Mouse (Mus musculus) stomach, embryonic 15.5 days (tissue): ENCODE results near the gene Wwox. TPM values are rescaled to one million over a fixed set of nuclear protein-coding genes. Genes with fewer than 3 reads are reported as not detected.

ENCODE experiments used
- ATAC-seq: fragments of 200-750 bp; cut with Nextera tagmentation; 2 replicates; pipeline ENCODE4 v1.8.0; 2017; ENCODE audit warnings: low read depth, moderate number of reproducible peaks, moderate TSS enrichment; ENCODE audit not compliant: insufficient read depth, low FRiP score
- H3K27ac ChIP-seq: fragments of 300-500 bp; sonication (generic); 2 replicates; pipeline ENCODE4 v1.5.1; 2015; ENCODE audit warnings: mild to moderate bottlenecking, inconsistent platforms
- H3K27me3 ChIP-seq: fragments of 300-500 bp; sonication (generic); replicated peaks from 2 replicates; pipeline ENCODE4 v1.6.1; 2015; ENCODE audit warnings: inconsistent platforms
- H3K36me3 ChIP-seq: fragments of 300-500 bp; sonication (generic); 2 replicates; pipeline ENCODE4 v1.6.1; 2015; ENCODE audit warnings: inconsistent platforms
- H3K4me1 ChIP-seq: fragments of 300-500 bp; sonication (generic); 2 replicates; pipeline ENCODE4 v1.6.1; 2015; ENCODE audit warnings: inconsistent platforms
- H3K4me2 ChIP-seq: fragments of 300-500 bp; sonication (generic); 2 replicates; pipeline ENCODE4 v1.6.1; 2015; ENCODE audit warnings: mild to moderate bottlenecking, inconsistent platforms
- H3K4me3 ChIP-seq: fragments of 300-500 bp; sonication (generic); replicated peaks from 2 replicates; pipeline ENCODE4 v1.5.1; 2015; ENCODE audit warnings: inconsistent platforms
- H3K9ac ChIP-seq: fragments of 300-500 bp; sonication (generic); 2 replicates; pipeline ENCODE4 v1.6.1; 2015; ENCODE audit warnings: inconsistent platforms
- H3K9me3 ChIP-seq: fragments of 300-500 bp; sonication (generic); 2 replicates; pipeline ENCODE4 v1.6.1; 2016; ENCODE audit warnings: inconsistent platforms
- WGBS: fragments of 180-500 bp; shearing (Covaris S2); methylation state at CpG from one replicate; pipeline ENCODE4 v1.1.7; 2015; 5-methylcytosine and 5-hydroxymethylcytosine counted together
- polyA plus RNA-seq: library from polyadenylated mRNA; unstranded; fragments of >200 nt; fragmentation: Nextera tagmentation; extraction: Ambion mirVana; gene quantifications from 2 replicates; pipeline ENCODE4 v1.2.1, GENCODE M21; 2015

The Wwox gene
- polyA plus RNA-seq, 1 experiment from 2014 or later = 12.2 TPM

DNA sequence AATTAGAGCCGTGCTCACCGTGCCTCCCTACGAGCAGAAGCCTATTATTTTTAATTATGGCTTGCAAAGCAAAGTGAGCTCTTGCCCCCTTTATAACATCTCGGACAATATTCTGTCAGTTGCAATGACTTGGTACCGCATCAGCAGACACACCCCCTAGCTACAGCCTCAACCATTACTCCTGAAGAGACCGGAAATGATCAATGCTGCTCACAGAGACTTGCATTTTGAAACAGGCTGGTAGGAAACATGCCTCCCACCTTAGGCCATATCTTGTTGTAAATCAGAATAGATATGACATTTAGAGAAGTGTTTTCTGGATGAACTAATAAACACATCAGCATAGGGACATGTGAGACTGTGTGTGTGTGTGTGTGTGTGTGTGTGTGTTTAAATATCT, 911.3 kb downstream of the Wwox start:
- H3K36me3 ChIP-seq = no peaks in the 10 kb centered on the region
- no peaks in the 10 kb centered on the region for H3K27me3 ChIP-seq
- H3K4me2 ChIP-seq = no peak overlapping the region
- H3K9ac ChIP-seq = no peak overlapping the region
- no peak overlapping the region for H3K4me3 ChIP-seq
- H3K27ac ChIP-seq = no peak overlapping the region
- ATAC-seq = no peak
- WGBS = 81% methylated on average over 6 of the region's 6 CpGs
- H3K9me3 ChIP-seq = no peaks in the 10 kb centered on the region
- H3K4me1 ChIP-seq = no peaks in the 10 kb centered on the region

DNA sequence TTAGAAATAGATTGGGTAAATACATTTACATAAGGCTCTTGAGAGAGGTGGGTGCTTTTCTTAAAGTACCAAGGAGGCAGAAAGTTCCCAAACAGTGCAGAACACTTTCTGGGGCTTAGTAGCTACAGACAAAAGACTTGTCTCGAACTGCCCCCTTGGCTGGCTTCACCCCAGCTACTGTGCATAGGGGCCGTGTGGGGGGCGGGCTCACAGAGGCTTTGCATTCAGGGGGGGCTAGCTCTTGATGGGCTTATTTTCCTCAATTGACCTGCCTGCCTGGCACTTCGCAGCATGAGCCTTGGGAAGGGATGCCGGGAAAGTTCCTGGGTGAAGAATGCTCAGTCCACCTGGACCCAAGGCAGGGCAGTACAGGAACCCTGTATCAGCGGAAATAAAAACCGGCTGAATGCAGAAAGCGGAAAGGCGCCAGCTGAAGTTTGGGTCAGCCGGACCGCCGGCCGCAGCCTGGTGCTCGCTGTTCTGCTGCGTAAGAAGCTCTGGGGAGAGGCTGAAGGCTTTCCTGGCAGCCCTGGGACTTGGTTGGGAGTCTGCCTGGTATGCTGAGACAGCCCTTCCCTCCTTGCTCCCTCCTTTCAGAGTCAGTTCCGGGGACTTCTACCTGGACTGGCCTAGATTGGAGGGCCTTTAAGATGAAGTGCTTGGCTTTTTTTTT, 918.3 kb downstream of the Wwox start:
- WGBS = 59% methylated on average over 16 of the region's 16 CpGs
- Histone ChIP-seq H3K27ac (no peak overlapping the region), H3K4me1 (no peaks in the 10 kb centered on the region), H3K9ac (no peak overlapping the region), H3K36me3 (no peaks in the 10 kb centered on the region), H3K4me2 (no peak overlapping the region), H3K9me3 (no peaks in the 10 kb centered on the region), H3K27me3 (no peaks in the 10 kb centered on the region), H3K4me3 (no peak overlapping the region)
- ATAC-seq = no peak

DNA sequence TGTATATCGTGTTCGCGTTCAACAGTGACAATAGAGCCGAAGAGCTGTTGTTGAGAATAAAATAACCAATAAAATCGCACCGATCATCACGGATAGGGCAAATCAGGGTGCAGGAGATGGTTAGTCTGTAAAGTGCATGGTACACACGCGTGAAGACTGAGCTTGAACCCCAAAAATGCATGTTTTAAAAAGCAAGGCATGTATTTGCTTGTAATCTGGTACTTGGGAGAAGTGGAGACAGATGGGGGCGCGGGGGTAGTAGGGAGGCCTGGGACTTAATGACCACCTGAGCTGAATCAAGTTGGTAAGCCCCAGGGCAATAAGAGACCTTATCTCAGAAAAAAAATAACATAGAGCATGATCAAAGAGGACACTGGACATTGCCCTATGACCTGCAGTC, 919.0 kb downstream of the Wwox start:
- no peak overlapping the region for H3K27ac ChIP-seq
- WGBS = 93% methylated on average over 11 of the region's 11 CpGs
- no peak for ATAC-seq
- no peak overlapping the region for H3K4me2 ChIP-seq
- no peaks in the 10 kb centered on the region for H3K9me3 ChIP-seq
- no peaks in the 10 kb centered on the region for H3K4me1 ChIP-seq
- H3K27me3 ChIP-seq = no peaks in the 10 kb centered on the region
- H3K9ac ChIP-seq = no peak overlapping the region
- H3K36me3 ChIP-seq = no peaks in the 10 kb centered on the region
- H3K4me3 ChIP-seq = no peak overlapping the region

DNA sequence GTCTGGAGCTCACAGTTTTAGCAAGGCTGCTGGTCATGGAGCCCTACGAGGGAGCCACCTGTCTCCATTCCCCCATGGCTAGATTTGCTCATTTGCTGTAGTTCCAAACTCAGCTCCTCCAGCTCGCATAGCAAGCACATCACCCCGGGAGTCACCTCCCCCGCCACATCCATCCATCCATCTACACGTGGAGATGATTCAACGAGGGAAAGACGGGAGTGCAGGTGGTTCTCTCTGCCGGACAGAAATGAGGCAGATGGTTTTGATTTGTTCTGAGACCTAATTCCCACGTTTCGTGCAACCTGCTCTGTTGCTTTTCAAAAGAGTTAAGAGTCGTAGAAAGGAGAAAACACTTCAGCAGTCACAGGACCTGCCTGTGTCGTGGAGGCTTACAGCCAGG, 920.2 kb downstream of the Wwox start:
- Histone ChIP-seq H3K9ac (no peak overlapping the region), H3K4me1 (no peaks in the 10 kb centered on the region), H3K9me3 (no peaks in the 10 kb centered on the region), H3K27ac (no peak overlapping the region), H3K4me2 (no peak overlapping the region), H3K27me3 (no peaks in the 10 kb centered on the region), H3K4me3 (no peak overlapping the region), H3K36me3 (no peaks in the 10 kb centered on the region)
- WGBS = 51% methylated on average over 12 of the region's 12 CpGs
- ATAC-seq = no peak

DNA sequence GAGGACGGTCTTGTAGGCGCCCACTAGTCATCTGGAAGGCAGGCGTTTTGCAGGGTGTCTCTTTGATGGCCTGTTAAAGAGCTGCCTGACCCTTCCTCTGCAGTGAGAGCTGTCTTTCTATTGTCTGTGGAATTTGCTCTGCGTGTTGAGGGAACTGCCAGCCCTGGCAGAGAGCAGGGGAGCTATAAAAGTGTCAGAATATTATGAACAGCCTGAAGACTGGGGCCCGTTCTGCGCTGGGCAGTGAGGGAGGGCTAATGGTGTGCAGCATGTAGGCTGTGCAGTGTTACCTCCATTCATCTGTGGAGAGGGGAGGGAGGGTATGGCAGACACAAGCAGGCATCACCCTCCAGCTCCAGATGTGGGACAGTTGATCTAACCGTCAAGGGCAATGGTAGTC, 923.1 kb downstream of the Wwox start:
- no peak for ATAC-seq

DNA sequence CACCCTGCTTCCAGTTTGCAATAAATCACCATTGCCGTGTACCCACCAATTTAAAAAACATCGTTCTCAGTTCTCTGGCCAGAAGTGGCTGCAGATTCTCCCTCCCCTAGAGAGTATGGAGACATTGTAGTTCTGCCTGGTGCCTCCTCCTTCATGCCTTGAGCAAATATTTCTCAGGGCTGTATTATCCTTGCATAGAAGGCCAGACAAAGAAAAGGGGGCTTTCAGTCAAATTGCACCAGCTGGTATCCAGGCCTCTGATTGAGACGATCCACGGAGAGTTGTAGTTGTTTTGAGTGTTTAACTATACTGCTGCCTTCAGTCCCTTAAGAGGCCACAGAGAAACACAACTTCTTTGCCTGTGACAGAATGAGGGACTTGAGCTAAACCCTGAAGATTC, 935.5 kb downstream of the Wwox start:
- Histone ChIP-seq H3K36me3 (no peaks in the 10 kb centered on the region), H3K27me3 (no peaks in the 10 kb centered on the region), H3K9ac (no peak overlapping the region), H3K4me1 (peaks cover 10% of the 10 kb centered on the region; the same call in 1 of the 2 replicates), H3K4me3 (no peak overlapping the region), H3K27ac (no peak overlapping the region), H3K4me2 (no peak overlapping the region), H3K9me3 (no peaks in the 10 kb centered on the region)
- WGBS = 25% methylated on average over 4 of the region's 4 CpGs
- no peak for ATAC-seq

More for the DNA sequence above, 923.1 kb downstream of the Wwox start:
- Histone ChIP-seq H3K27me3 (no peaks in the 10 kb centered on the region), H3K27ac (no peak overlapping the region), H3K9ac (no peak overlapping the region), H3K4me2 (no peak overlapping the region), H3K4me3 (no peak overlapping the region), H3K9me3 (no peaks in the 10 kb centered on the region), H3K36me3 (no peaks in the 10 kb centered on the region), H3K4me1 (no peaks in the 10 kb centered on the region)
- WGBS = 48% methylated on average over 7 of the region's 7 CpGs

DNA sequence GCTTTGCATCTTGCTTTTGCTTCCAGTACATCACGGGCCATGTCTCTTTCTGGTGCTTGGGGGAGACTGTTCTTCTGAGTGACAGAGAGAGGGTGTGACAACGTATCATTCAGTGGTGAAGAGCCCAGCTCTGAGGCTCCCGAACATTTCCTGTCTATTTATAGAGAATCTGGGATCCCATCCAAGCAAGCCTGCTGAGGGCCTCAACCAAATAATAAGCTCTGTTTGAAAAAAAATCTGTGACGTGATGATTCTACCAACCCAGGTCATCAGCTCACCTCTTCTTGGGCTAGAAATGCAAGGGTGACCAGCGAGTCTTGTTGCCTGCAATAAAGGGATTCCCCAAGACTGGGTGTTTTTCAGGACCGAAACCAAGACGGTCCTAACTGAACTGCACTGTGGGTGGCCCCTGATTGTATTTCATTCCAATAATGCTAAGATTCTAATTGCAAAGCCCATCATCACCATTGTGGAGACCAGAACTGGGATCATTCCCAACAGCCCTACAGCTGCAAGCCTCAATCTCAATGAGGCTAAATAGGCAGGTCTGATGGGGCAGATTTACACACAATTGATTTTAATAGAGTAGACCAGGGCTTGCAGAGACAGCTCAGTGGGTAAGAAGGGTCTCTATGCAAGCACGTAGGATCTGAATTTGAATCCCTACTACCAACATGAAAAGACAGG, 936.0 kb downstream of the Wwox start:
- peaks cover 10% of the 10 kb centered on the region; the same call in 1 of the 2 replicates for H3K4me1 ChIP-seq
- 52% methylated on average over 8 of the region's 8 CpGs for WGBS
- no peaks in the 10 kb centered on the region for H3K36me3 ChIP-seq
- no peaks in the 10 kb centered on the region for H3K27me3 ChIP-seq
- no peak overlapping the region for H3K4me2 ChIP-seq
- no peak overlapping the region for H3K4me3 ChIP-seq
- no peak overlapping the region for H3K27ac ChIP-seq
- no peaks in the 10 kb centered on the region for H3K9me3 ChIP-seq
- ATAC-seq = no peak
- no peak overlapping the region for H3K9ac ChIP-seq

DNA sequence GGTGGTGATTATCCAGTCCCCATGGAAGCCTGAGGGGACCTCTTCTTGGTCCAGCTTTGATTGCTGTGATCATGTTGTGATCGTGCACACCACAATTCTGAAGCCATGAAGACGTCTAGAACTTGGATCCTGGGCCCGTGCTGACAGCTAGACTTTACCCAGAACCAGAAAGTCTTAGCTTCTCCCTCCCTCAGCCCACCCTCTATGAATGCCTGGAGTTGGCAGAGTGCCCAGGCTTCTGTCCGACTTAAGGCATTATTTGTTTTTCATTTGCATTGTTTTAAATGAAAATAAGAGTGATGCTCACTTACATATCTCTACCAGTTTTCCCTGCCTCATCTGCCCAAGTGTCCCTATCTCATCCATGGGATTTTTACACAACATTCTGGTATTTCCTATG, 937.9 kb downstream of the Wwox start:
- 31% methylated on average over 4 of the region's 4 CpGs for WGBS
- H3K4me3 ChIP-seq = no peak overlapping the region
- no peaks in the 10 kb centered on the region for H3K27me3 ChIP-seq
- H3K4me2 ChIP-seq = no peak overlapping the region
- H3K4me1 ChIP-seq = peaks cover 10% of the 10 kb centered on the region; the same call in 1 of the 2 replicates
- H3K9ac ChIP-seq = no peak overlapping the region
- H3K9me3 ChIP-seq = no peaks in the 10 kb centered on the region
- H3K27ac ChIP-seq = no peak overlapping the region
- H3K36me3 ChIP-seq = no peaks in the 10 kb centered on the region
- ATAC-seq = no peak

DNA sequence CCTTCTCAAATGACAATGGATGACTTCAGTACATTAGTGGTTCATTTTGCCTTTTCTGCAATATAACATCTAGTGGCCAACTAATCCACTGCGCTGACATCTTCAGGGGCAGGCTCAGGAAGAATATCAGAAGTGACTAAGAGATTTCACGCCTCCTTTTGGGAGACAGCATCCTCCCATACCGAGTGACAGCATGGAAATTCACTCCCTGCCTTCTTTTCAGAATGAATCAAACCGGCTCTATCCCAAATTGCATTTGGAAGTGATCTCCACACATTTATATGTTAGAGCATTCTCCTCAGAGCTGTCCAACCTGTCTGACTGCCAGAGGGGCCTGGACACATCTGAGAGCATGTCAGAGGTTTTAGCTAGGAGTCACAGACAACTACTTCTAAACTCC, 940.6 kb downstream of the Wwox start:
- Histone ChIP-seq H3K27ac (no peak overlapping the region), H3K36me3 (no peaks in the 10 kb centered on the region), H3K9me3 (no peaks in the 10 kb centered on the region), H3K4me3 (no peak overlapping the region), H3K4me1 (0 out of 2 replicates have a peak, but pooled peaks cover 3% of the 10 kb centered on the region), H3K9ac (no peak overlapping the region), H3K4me2 (no peak overlapping the region), H3K27me3 (no peaks in the 10 kb centered on the region)
- no peak for ATAC-seq
- 70% methylated on average over 4 of the region's 4 CpGs for WGBS

DNA sequence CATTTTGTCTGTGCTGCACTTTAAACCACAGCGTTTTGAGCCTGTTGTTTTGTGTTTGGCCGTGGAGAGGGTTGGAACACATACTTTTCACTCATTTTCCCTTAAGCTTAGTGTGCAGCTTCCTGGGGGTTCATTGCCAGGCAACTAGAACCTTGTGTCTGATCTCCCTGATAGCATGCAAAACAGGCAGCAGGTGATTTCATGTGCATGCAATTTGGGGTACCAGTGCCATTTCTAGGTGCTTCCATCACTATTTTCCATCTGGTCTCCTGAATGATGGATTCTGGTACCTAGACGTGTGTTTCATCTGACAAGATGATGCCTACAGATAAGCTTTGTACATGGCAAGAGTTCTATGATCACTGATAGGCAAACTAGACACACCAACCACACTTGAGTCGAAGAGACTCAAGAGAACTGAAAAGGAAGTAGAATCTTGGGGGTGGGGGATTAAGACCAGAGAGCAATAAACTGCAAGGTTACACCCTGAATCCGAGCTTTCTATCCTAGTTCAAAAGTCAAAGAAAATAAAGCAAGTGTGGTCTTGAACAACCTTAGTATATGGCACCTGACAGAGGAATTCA, 951.6 kb downstream of the Wwox start:
- Histone ChIP-seq H3K36me3 (no peaks in the 10 kb centered on the region), H3K27ac (no peak overlapping the region), H3K9ac (no peak overlapping the region), H3K4me3 (no peak overlapping the region), H3K9me3 (no peaks in the 10 kb centered on the region), H3K27me3 (no peaks in the 10 kb centered on the region), H3K4me1 (no peaks in the 10 kb centered on the region), H3K4me2 (no peak overlapping the region)
- 85% methylated on average over 5 of the region's 5 CpGs for WGBS
- ATAC-seq = no peak

DNA sequence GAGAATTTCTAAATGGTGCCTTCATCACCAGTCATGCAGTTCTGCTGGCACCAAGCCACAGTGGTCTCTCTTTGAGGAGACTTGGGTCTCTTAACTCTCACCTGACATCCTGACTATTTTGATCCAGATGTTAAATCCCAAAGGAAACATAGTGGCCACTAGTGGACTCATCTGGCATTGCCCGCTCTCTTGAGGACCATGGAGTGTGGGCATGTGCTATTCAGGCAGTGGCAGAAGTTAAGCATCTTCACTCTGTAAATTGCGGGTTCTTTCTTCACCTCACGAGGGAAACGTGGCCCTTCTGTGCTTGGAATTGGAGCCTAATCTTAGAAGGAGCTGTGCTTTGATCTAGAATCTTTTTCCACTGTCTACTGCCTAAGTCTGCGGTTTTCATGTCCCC, 956.4 kb downstream of the Wwox start:
- H3K36me3 ChIP-seq = no peaks in the 10 kb centered on the region
- no peak overlapping the region for H3K27ac ChIP-seq
- no peaks in the 10 kb centered on the region for H3K9me3 ChIP-seq
- no peak overlapping the region for H3K4me3 ChIP-seq
- no peak overlapping the region for H3K9ac ChIP-seq
- no peaks in the 10 kb centered on the region for H3K4me1 ChIP-seq
- no peak for ATAC-seq
- H3K4me2 ChIP-seq = no peak overlapping the region
- WGBS = 73% methylated on average over 5 of the region's 5 CpGs
- H3K27me3 ChIP-seq = no peaks in the 10 kb centered on the region

DNA sequence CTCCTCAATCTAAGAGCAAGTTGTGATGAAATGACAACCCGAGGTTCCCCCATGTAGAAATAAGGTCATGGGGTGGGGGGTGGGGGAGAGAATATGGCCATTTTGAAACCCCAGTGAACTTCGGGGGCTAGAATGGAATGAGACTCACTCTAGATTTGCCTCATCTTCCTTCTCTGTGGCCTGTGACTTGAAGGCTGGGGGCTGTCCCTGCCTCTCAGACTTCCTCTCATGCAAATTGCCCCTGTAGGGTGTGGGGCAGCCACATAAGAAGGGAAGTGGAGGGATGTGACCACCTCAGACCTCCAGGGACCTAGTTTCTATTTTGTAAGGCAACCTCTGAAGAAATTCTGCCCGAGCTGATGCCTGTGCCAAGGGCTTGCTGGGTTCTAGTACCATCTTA, 958.5 kb downstream of the Wwox start:
- no peaks in the 10 kb centered on the region for H3K27me3 ChIP-seq
- no peaks in the 10 kb centered on the region for H3K9me3 ChIP-seq
- H3K4me3 ChIP-seq = no peak overlapping the region
- no peaks in the 10 kb centered on the region for H3K4me1 ChIP-seq
- no peak overlapping the region for H3K9ac ChIP-seq
- no peaks in the 10 kb centered on the region for H3K36me3 ChIP-seq
- whole genome bisulfite sequencing = 78% methylated on average over 3 of the region's 3 CpGs
- no peak overlapping the region for H3K27ac ChIP-seq
- no peak for ATAC-seq
- no peak overlapping the region for H3K4me2 ChIP-seq
